Mouse (Mus musculus) midbrain, embryonic 13.5 days (tissue): ENCODE measurements around the gene Ctnna3. TPM values are rescaled to one million over a fixed set of nuclear protein-coding genes. Genes with fewer than 3 reads are reported as not detected.

Experiments
- ATAC-seq: fragments of 200-750 bp; cut with Nextera tagmentation; 2 replicates; pipeline ENCODE4 v1.8.0; 2017; ENCODE audit warnings: mild to moderate bottlenecking, moderate TSS enrichment, moderate library complexity
- H3K27ac ChIP-seq: fragments of 300-500 bp; sonication (generic); 2 replicates; pipeline ENCODE4 v1.5.1; 2015; ENCODE audit warnings: inconsistent platforms, mild to moderate bottlenecking, moderate library complexity
- H3K27me3 ChIP-seq: fragments of 300-500 bp; sonication (generic); 2 replicates; pipeline ENCODE4 v1.6.1; 2015; ENCODE audit warnings: mild to moderate bottlenecking, inconsistent platforms
- H3K36me3 ChIP-seq: fragments of 300-500 bp; sonication (generic); 2 replicates; pipeline ENCODE4 v1.6.1; 2015; ENCODE audit warnings: mild to moderate bottlenecking, inconsistent platforms
- H3K4me1 ChIP-seq: fragments of 300-500 bp; sonication (generic); replicated peaks from 2 replicates; pipeline ENCODE4 v1.6.1; 2015; ENCODE audit warnings: inconsistent platforms
- H3K4me2 ChIP-seq: fragments of 300-500 bp; sonication (generic); replicated peaks from 2 replicates; pipeline ENCODE4 v1.6.1; 2015; ENCODE audit warnings: moderate library complexity, mild to moderate bottlenecking, inconsistent platforms
- H3K4me3 ChIP-seq: fragments of 300-500 bp; sonication (generic); replicated peaks from 2 replicates; pipeline ENCODE4 v1.5.1; 2015; ENCODE audit warnings: mild to moderate bottlenecking, inconsistent platforms
- H3K9ac ChIP-seq: fragments of 300-500 bp; sonication (generic); replicated peaks from 2 replicates; pipeline ENCODE4 v1.6.1; 2015; ENCODE audit warnings: mild to moderate bottlenecking, inconsistent platforms
- H3K9me3 ChIP-seq: fragments of 300-500 bp; sonication (generic); 2 replicates; pipeline ENCODE4 v1.6.1; 2016; ENCODE audit warnings: mild to moderate bottlenecking, inconsistent platforms
- WGBS: fragments of 180-500 bp; shearing (Covaris S2); methylation state at CpG from one replicate; pipeline ENCODE4 v1.1.7; 2015; 5-methylcytosine and 5-hydroxymethylcytosine counted together
- polyA plus RNA-seq: library from polyadenylated mRNA; unstranded; fragments of >200 nt; fragmentation: Nextera tagmentation; extraction: Ambion mirVana; gene quantifications from 2 replicates; pipeline ENCODE4 v1.2.1, GENCODE M21; 2015

Ctnna3 gene
- polyA plus RNA-seq, 1 experiment from 2014 or later, result 0.23 TPM

- no peaks in the 10 kb centered on the region for H3K4me1 ChIP-seq
- no peak overlapping the region for H3K9ac ChIP-seq
- H3K27ac ChIP-seq, result no peak overlapping the region
- ATAC-seq, result no peak
- WGBS, result 90% methylated on average over 5 of the region's 5 CpGs
- no peaks in the 10 kb centered on the region for H3K36me3 ChIP-seq
- no peaks in the 10 kb centered on the region for H3K9me3 ChIP-seq
- no peak overlapping the region for H3K4me3 ChIP-seq
- no peak overlapping the region for H3K4me2 ChIP-seq
- H3K27me3 ChIP-seq, result no peaks in the 10 kb centered on the region
Observed at GRCm38 (mm10) chr10:63894612-63895011, 464.7 kb downstream of the Ctnna3 start.

- Histone ChIP-seq H3K9me3 (no peaks in the 10 kb centered on the region), H3K4me3 (no peak overlapping the region), H3K4me1 (no peaks in the 10 kb centered on the region), H3K36me3 (no peaks in the 10 kb centered on the region), H3K27ac (no peak overlapping the region), H3K9ac (no peak overlapping the region), H3K4me2 (no peak overlapping the region), H3K27me3 (no peaks in the 10 kb centered on the region)
- no peak for ATAC-seq
Observed at GRCm38 (mm10) chr10:63899891-63900290, 470.0 kb downstream of the Ctnna3 start.

- no peak overlapping the region for H3K27ac ChIP-seq
- H3K4me1 ChIP-seq, result no peaks in the 10 kb centered on the region
- no peak overlapping the region for H3K4me3 ChIP-seq
- H3K27me3 ChIP-seq, result no peaks in the 10 kb centered on the region
- H3K36me3 ChIP-seq, result no peaks in the 10 kb centered on the region
- no peak for ATAC-seq
- no peak overlapping the region for H3K9ac ChIP-seq
- H3K4me2 ChIP-seq, result no peak overlapping the region
- no peaks in the 10 kb centered on the region for H3K9me3 ChIP-seq
Observed at GRCm38 (mm10) chr10:63908878-63909277, 479.0 kb downstream of the Ctnna3 start.

GRCm38 (mm10) chr10:63927334-63927733 is 497.4 kb downstream of the Ctnna3 start, which contains the start of gene Gm10118:
Gm10118 (minus strand) TSS chr10:63927434.
- no peaks in the 10 kb centered on the region for H3K9me3 ChIP-seq
- H3K4me1 ChIP-seq, result no peaks in the 10 kb centered on the region
- H3K4me2 ChIP-seq, result no peak within 1 kb of the TSS
- H3K36me3 ChIP-seq, result no peaks in the 10 kb centered on the region
- H3K27ac ChIP-seq, result no peak within 1 kb of the TSS
- H3K9ac ChIP-seq, result no peak within 1 kb of the TSS
- ATAC-seq, result no peak
- no peak within 1 kb of the TSS for H3K4me3 ChIP-seq
- H3K27me3 ChIP-seq, result no peaks in the 10 kb centered on the region

- Histone ChIP-seq H3K4me3 (no peak overlapping the region), H3K27me3 (no peaks in the 10 kb centered on the region), H3K4me1 (no peaks in the 10 kb centered on the region), H3K4me2 (no peak overlapping the region), H3K9me3 (no peaks in the 10 kb centered on the region), H3K9ac (no peak overlapping the region), H3K36me3 (no peaks in the 10 kb centered on the region), H3K27ac (no peak overlapping the region)
- 68% methylated on average over 5 of the region's 5 CpGs for WGBS
- no peak for ATAC-seq
Observed at GRCm38 (mm10) chr10:63933946-63934345, 504.0 kb downstream of the Ctnna3 start.

GRCm38 (mm10) chr10:63945534-63945933 is 515.6 kb downstream of the Ctnna3 start:
- no peak overlapping the region for H3K27ac ChIP-seq
- no peaks in the 10 kb centered on the region for H3K9me3 ChIP-seq
- H3K4me1 ChIP-seq, result no peaks in the 10 kb centered on the region
- no peaks in the 10 kb centered on the region for H3K27me3 ChIP-seq
- no peak overlapping the region for H3K4me2 ChIP-seq
- no peak overlapping the region for H3K9ac ChIP-seq
- no peak for ATAC-seq
- no peaks in the 10 kb centered on the region for H3K36me3 ChIP-seq
- no peak overlapping the region for H3K4me3 ChIP-seq
- 78% methylated on average over 3 of the region's 3 CpGs for WGBS

GRCm38 (mm10) chr10:63947266-63947665 is 517.4 kb downstream of the Ctnna3 start:
- WGBS, result 59% methylated on average over 4 of the region's 4 CpGs
- Histone ChIP-seq H3K27ac (no peak overlapping the region), H3K9ac (no peak overlapping the region), H3K9me3 (no peaks in the 10 kb centered on the region), H3K4me3 (no peak overlapping the region), H3K4me1 (no peaks in the 10 kb centered on the region), H3K4me2 (no peak overlapping the region), H3K27me3 (no peaks in the 10 kb centered on the region), H3K36me3 (no peaks in the 10 kb centered on the region)
- ATAC-seq, result no peak

- peaks cover 4% of the 10 kb centered on the region; the same call in 1 of the 2 replicates for H3K4me1 ChIP-seq
- WGBS, result 76% methylated on average over 8 of the region's 8 CpGs
- H3K27me3 ChIP-seq, result no peaks in the 10 kb centered on the region
Observed at GRCm38 (mm10) chr10:63950867-63951266, 521.0 kb downstream of the Ctnna3 start.

GRCm38 (mm10) chr10:63951481-63951880 is 521.6 kb downstream of the Ctnna3 start:
- ATAC-seq, result no peak
- Histone ChIP-seq H3K9me3 (no peaks in the 10 kb centered on the region), H3K27ac (no peak overlapping the region), H3K4me2 (no peak overlapping the region), H3K4me3 (no peak overlapping the region), H3K27me3 (no peaks in the 10 kb centered on the region), H3K4me1 (peaks cover 4% of the 10 kb centered on the region; the same call in 1 of the 2 replicates), H3K36me3 (no peaks in the 10 kb centered on the region), H3K9ac (no peak overlapping the region)
- 95% methylated on average over 1 of the region's 1 CpGs for WGBS

More at GRCm38 (mm10) chr10:63950867-63951266, 521.0 kb downstream of the Ctnna3 start:
- Histone ChIP-seq H3K4me2 (no peak overlapping the region), H3K4me3 (no peak overlapping the region), H3K36me3 (no peaks in the 10 kb centered on the region), H3K27ac (no peak overlapping the region), H3K9ac (no peak overlapping the region), H3K9me3 (no peaks in the 10 kb centered on the region)
- no peak for ATAC-seq

- no peak overlapping the region for H3K4me3 ChIP-seq
- H3K9me3 ChIP-seq, result no peaks in the 10 kb centered on the region
- 25% methylated on average over 6 of the region's 7 CpGs for WGBS
- H3K27ac ChIP-seq, result no peak overlapping the region
- no peak overlapping the region for H3K4me2 ChIP-seq
- no peaks in the 10 kb centered on the region for H3K27me3 ChIP-seq
- H3K9ac ChIP-seq, result no peak overlapping the region
- H3K36me3 ChIP-seq, result no peaks in the 10 kb centered on the region
- ATAC-seq, result 0 out of 2 replicates have a peak, but pooled peaks have one; percentile 34
- peaks cover 4% of the 10 kb centered on the region; the same call in 1 of the 2 replicates for H3K4me1 ChIP-seq
Observed at GRCm38 (mm10) chr10:63954308-63954930, 524.5 kb downstream of the Ctnna3 start.

GRCm38 (mm10) chr10:63972300-63972699 is 542.4 kb downstream of the Ctnna3 start:
- no peak for ATAC-seq
- WGBS, result 81% methylated on average over 2 of the region's 2 CpGs
- peaks cover under 1% of the 10 kb centered on the region for H3K4me1 ChIP-seq

GRCm38 (mm10) chr10:63978101-63978500 is 548.2 kb downstream of the Ctnna3 start:
- 22% methylated on average over 11 of the region's 11 CpGs for WGBS
- Histone ChIP-seq H3K36me3 (no peaks in the 10 kb centered on the region), H3K9ac (0 out of 2 replicates have a peak overlapping the region, but pooled peaks have one; percentile 19), H3K27ac (peak overlapping the region; percentile 74), H3K4me2 (peak overlapping the region; percentile 50), H3K27me3 (no peaks in the 10 kb centered on the region), H3K4me1 (peaks cover 19% of the 10 kb centered on the region), H3K9me3 (no peaks in the 10 kb centered on the region), H3K4me3 (peak overlapping the region; percentile 31)
- ATAC-seq, result peak; percentile 63

More at GRCm38 (mm10) chr10:63972300-63972699, 542.4 kb downstream of the Ctnna3 start:
- H3K27ac ChIP-seq, result no peak overlapping the region
- H3K27me3 ChIP-seq, result no peaks in the 10 kb centered on the region
- H3K9ac ChIP-seq, result no peak overlapping the region
- no peaks in the 10 kb centered on the region for H3K9me3 ChIP-seq
- no peak overlapping the region for H3K4me3 ChIP-seq
- no peak overlapping the region for H3K4me2 ChIP-seq
- no peaks in the 10 kb centered on the region for H3K36me3 ChIP-seq

- Histone ChIP-seq H3K27ac (peak overlapping the region; percentile 74), H3K9me3 (no peaks in the 10 kb centered on the region), H3K36me3 (no peaks in the 10 kb centered on the region), H3K4me2 (peak overlapping the region; percentile 50), H3K9ac (no peak overlapping the region), H3K27me3 (no peaks in the 10 kb centered on the region), H3K4me3 (peak overlapping the region; percentile 31; the same call in 1 of the 2 replicates), H3K4me1 (peaks cover 19% of the 10 kb centered on the region)
- WGBS, result 19% methylated on average over 3 of the region's 3 CpGs
- peak; percentile 93 for ATAC-seq
Observed at GRCm38 (mm10) chr10:63978535-63978934, 548.6 kb downstream of the Ctnna3 start.
